Mouse (Mus musculus) adrenal gland, adult 18-20 months (tissue): Measurements from ENCODE around the gene Defb36. TPM values are rescaled to one million over a fixed set of nuclear protein-coding genes. Genes with fewer than 3 reads are reported as not detected.
A peak's percentile ranks its signal among the peaks of the same experiment; 100 is the strongest.

Source experiments
- DNase-seq, 2 experiments: peaks; one replicate each; pipeline ENCODE4 v3.0.0; 2021 to 2022; ENCODE audit warnings: low spot score in 2 of 2
- total RNA-seq, 2 experiments: library from RNA; stranded (reverse); gene quantifications; 1 replicate in 1 of 2; 2 replicates in 1 of 2; pipeline ENCODE4 v1.2.3; 2021

The Defb36 gene
- total RNA-seq, 2 experiments from 2014 or later = not detected

GRCm38 (mm10) chr2:152620367-152621134 lies 16.4 kb downstream of the Defb36 start:
- DNase-seq = no peak

DNA sequence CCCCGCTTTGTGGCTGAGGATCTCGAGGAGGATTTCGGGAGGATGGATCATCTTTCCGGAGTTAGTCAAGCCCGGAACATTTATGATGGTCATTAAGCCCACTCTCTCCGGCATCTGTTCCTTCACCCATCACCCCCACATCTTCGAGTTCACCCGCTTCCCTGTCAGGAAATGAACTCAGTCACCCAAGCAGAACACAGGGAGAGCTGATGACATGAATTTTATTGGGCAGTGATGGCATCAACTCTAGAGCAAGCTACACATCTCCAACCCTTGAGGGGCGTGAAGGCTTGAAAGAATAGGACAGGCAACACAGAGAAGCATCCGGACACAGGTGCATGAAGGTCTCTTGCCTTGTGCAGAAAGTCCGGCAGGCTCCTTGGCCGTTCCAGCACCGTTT lies 18.0 kb downstream of the Defb36 start:
- no peak for DNase-seq

GRCm38 (mm10) chr2:152622953-152623352 lies 18.8 kb downstream of the Defb36 start, which contains the start of gene Defb25:
Gene Defb25, minus strand, starts transcription at chr2:152623053.
- DNase-seq = no peak

GRCm38 (mm10) chr2:152624566-152624965 lies 20.4 kb downstream of the Defb36 start:
- DNase-seq = no peak

GRCm38 (mm10) chr2:152625256-152625655 lies 21.1 kb downstream of the Defb36 start:
- no peak for DNase-seq

DNA sequence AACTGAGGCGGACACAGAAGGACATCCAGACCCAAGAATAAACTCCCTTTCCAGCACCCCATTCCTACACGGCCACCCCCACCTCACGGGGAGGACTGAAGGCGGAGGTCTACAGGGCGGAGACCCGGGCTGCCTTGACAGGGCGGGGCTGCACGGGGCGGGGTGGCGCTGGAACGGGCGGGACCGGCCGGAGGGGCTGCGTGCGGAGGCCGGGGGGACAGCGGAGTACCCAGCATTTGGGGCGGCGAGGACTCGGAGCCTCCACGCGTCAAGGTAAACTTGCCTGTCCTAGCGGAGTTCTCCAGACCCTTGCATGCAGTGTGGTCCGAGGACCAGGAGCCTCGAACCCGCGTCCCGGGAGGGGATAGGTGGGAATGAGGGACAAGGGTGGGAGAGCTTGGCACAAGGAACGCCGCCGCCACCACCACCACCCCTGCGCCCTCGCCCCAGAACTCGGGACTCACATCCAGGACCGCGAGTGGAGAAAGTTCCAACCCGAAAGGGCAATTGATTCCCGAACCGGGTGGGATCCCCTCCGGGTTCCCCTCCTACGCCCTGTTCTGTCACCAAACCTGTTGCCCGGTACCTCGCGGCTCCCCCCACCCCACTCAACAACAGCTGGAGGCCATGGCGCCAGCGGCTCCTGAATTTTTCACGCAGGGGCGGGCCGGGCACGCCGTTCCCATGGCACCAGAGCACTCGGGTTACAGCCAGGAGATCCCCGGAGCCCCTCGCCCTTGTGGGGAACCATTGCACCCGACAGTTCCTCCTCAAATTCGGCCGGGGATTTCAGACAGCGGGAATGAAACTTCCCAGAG lies 22.9 kb downstream of the Defb36 start, which contains the start of gene Rem1:
TSS of gene Rem1 (plus strand) at position 178 of the 818 bp plus-strand sequence.
- DNase-seq = peak in 1 of 2 experiments; percentile 45

GRCm38 (mm10) chr2:152628066-152628465 lies 23.9 kb downstream of the Defb36 start:
- DNase-seq = no peak

- DNase-seq = no peak
These were observed 25.1 kb downstream of the Defb36 start for GRCm38 (mm10) chr2:152629239-152629638.

DNA sequence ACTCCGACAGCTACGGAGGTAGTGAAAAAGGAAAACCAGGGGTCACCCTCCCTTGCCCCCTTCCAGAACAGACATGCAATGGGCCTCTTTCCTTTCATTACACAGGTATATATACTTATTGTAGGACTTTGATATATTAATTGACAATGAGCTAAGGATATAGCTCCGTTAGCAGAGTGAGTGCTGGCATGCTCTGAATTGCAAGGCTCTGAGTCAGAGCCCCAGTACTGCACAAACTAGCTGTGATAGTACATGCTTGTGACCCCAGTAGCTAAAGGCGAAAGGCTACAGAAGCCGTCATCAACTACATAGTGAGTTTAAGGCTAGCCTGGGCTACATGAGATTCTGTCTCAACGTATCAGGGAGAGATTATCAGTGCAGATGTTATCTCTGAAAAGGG lies 25.8 kb downstream of the Defb36 start:
- no peak for DNase-seq

GRCm38 (mm10) chr2:152633334-152633733 lies 29.2 kb downstream of the Defb36 start:
- DNase-seq = no peak

GRCm38 (mm10) chr2:152634311-152634710 lies 30.2 kb downstream of the Defb36 start:
- no peak for DNase-seq

GRCm38 (mm10) chr2:152636246-152637005 lies 32.3 kb downstream of the Defb36 start:
- peak in 1 of 2 experiments; percentile 44 for DNase-seq

DNA sequence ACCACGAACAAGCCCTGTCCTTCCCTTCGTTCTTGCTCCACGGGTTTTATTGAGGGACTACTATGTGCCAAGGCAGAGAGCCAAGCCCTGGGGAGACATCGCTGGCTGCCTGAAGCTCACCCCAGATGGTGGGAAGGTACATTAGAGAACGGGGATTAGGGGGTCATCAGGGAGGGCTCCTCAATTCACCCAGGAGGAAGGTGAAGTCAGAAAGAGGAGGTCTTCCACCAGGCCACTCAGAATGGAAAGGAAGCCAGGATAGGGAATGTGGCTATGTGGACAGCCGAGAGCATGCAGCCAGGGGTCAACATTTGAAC lies 32.8 kb downstream of the Defb36 start:
- no peak for DNase-seq

DNA sequence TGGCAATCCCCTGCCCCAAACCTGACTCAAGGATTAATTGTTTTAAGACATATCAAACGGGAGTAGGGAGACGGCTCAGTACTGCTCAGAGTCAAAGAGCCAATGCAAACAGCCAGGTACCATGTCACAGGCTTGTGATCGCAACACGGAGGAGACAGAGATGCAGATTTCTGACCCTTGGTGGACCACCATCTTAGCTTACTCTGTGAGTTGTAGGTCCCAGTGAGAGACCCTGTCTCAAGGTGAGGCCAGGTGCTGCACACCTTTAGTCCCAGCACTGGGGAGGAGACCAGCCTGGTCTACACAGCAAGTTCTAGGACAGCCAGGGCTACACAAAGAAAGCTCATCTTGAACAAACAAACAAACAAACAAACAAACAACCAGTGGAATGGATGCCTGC lies 33.3 kb downstream of the Defb36 start:
- no peak for DNase-seq

DNA sequence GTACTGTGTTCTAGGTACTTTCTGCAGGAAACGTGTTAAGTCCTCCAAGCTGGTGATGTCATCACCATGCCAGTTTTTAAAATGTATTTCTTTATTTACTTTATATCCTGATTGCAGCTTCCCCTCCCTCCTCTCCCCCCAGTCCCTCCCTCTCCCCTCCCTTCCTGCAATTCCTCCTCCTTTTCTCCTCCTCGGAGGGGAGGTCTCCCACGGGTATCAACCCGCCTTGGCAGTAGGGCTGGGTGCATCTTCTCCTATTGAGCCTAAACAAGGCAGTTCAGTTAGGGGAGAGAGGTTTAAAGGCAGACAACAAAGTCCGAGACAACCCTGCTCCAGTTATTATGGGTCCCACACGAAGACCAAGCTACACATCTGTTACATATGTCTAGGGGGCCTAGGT lies 34.7 kb downstream of the Defb36 start:
- DNase-seq = no peak

DNA sequence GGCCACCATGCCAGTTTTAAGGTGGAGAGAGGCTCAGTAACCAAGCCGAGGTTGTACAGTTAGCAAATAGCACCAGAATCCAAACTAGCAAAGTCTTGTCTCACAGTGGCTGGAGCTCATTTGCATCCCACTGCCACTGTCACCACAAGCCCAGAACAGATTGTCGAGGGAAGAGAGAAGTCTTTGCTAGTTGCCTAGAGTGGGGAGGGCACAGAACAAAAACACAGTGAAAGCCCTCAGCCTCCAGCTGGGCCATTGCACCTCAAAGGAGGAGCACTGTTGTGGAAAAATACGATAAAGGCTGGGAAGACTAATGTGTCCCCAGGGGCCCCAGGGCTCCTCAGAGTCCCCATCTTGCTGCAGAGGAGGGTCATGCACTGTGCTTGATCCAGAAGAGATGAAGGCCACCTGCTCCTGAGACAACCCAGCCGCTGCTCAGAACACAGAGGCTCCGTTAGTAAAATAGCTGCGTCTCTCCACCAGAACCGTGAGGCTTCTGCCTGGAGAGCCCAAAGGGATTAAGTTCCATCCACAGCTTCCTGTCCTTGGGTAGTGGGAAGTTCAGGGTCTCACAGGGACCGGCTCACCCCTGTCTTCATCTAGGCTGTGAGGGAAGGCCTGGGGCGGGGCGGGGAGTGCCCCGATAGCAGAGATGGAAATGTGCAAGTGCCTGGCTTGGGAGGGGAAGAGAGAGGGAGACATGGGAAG lies 35.4 kb downstream of the Defb36 start:
- no peak for DNase-seq

DNA sequence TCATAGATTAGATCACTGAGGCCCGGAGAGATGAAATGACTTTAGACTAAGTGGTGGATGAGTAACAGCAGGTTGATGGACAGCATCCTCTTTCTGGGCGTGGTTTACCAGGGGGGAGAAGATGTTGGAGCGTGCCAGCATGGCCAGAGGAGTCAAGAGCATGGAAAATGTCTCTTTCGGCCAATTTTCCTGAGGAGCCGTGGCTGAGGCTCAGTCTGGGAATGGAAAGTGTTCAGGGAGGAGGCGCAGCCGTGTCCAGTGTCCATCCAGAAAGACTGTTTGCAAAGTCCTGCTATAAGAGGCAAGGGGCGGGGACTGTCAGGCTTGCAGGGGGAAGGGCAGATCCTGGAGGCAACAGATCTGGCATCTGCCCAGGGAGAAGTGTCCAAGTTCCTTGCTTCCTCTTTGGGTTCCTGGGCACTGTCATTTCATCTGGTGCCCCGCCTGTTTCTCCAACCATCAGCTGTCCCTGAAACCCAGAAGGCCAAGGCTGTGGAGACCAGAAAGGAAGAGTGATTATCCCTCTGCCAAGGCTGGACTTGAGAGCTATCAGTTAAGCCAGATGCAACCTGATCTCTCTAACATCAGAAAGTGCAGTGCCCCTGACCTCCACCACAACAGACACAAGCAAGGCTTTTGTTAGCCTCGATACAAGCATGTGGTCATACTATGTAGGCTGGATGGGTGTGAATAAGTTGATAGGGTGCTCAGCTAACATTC lies 48.9 kb downstream of the Defb36 start:
- DNase-seq = peak; percentile 55 to 69

- peak in 1 of 2 experiments; percentile 44 for DNase-seq
These were observed 50.0 kb downstream of the Defb36 start for GRCm38 (mm10) chr2:152653874-152654715.

DNA sequence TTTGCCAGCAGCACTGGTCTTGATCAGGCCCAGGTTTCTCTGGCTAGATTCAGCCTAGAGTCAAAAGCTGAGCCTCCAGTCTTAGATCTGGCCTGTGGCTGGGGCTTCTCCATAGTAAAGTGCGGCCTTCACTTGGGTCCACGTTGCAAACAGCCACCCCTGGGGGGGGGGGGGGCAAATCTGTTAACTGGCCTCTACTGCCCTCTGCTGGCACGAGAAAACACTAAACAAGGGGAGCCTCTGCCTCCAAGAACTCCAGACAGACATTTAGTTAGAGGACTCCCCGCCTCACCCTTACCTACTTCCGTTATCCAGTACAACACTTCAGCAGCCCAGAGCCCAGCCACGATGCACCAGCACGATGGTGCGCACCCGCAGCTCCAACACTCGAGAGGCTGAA lies 53.3 kb downstream of the Defb36 start:
- DNase-seq = peak in 1 of 2 experiments; percentile 54
